Mouse (Mus musculus): Measurements from ENCODE around the gene Unk. TPM values are rescaled to one million over a fixed set of nuclear protein-coding genes. Genes with fewer than 3 reads are reported as not detected.
"Not testable (repeated sequence)": the region's sequence is repeated elsewhere in the genome, so short reads cannot be mapped to it uniquely, and the experiment has no call there.

The Unk gene
- polyA plus RNA-seq, 1 experiment from 2014 or later: 27.3 TPM

DNA sequence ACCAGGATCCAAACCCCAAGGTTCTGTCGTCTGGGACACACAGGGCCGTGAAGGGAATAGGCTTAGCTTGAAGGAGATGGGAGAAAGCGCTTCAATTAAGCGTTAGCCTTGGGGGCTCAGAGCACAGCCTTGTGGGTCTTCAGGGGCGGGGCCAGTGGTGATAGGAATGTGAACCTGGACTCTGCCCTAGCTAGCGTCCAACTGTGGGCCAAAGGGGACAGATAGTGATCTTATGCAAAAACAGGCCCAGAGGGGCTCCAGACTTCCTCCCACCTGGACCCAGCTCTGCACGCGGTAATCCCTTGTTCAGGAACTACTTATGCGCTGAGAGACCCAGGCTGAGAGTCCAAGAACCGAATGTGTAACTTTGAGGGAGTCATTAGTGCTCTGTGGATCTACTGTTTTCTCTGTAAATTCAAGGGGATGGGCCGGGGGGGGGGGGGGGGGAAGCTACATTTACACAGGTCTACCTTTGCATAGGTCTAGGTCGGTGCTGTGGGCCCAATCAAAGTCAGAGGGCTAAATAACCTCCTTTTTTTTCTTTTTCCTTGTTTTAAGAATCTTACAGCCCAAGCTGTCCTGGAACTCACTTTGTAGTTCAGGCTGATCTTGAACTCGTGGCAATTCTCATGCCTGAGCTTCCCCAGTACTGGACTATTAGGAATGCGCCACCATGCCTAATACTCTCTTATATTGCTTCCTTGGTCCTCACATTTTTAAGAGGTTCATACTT lies 18.4 kb upstream of the Unk start:
- ATAC-seq (ENCODE audit: insufficient read depth, low FRiP score, low read depth): peak; percentile 3; the same call in 1 of the 2 replicates
- H3K27me3 ChIP-seq (replicated peaks): no peaks in the 10 kb centered on the region
- H3K9me3 ChIP-seq: no peaks in the 10 kb centered on the region
- H3K4me3 ChIP-seq (replicated peaks): peak overlapping the region; percentile 67
- WGBS: 22% methylated on average over 14 of the region's 14 CpGs
- H3K4me1 ChIP-seq: peaks cover 12% of the 10 kb centered on the region; the same call in 1 of the 2 replicates
- peak overlapping the region; percentile 76; the same call in 1 of the 2 replicates for H3K9ac ChIP-seq
- peak overlapping the region; percentile 94; the same call in 1 of the 2 replicates for H3K27ac ChIP-seq
- peaks cover 13% of the 10 kb centered on the region; the same call in 1 of the 2 replicates for H3K36me3 ChIP-seq
- H3K4me2 ChIP-seq: peak overlapping the region; percentile 84

DNA sequence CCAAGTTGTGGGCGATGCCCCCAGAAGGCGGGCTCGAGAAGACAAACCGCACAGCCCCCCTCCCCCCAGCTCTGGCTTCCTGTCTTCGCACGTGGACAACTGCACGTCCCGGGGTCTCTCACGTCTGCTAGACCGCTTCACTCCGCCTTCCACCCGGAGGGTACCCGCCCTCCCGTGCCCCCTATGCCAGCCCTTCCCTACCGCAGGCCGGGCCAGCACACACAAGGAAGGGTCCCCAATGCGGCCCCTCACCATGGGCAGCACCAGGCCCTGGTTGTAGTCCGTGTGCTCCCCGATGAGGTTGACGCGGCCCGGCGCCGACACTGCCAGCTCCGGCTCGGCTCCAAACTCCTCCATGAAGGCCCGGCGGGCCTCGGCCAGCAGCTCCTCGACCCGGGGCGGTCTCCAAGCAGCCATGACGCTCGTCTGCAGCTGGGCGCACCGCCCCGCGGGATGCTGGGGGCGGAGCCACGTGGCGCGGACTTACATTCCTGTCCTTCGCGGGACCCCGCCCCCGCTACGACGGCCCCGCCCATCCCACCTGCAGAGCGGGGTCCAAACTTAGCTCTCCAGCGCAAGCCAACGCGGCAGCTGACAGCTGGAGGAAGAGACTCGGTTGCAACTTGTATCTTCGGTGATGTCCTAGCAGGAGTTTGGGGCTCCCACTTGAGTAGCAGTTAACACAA lies 17.7 kb upstream of the Unk start, which contains the start of gene Galk1:
TSS of gene Galk1 (minus strand) at position 458 of the 686 bp plus-strand sequence.
- no peaks in the 10 kb centered on the region for H3K27me3 ChIP-seq (replicated peaks)
- under 1% methylated on average over 55 of the region's 55 CpGs for WGBS

DNA sequence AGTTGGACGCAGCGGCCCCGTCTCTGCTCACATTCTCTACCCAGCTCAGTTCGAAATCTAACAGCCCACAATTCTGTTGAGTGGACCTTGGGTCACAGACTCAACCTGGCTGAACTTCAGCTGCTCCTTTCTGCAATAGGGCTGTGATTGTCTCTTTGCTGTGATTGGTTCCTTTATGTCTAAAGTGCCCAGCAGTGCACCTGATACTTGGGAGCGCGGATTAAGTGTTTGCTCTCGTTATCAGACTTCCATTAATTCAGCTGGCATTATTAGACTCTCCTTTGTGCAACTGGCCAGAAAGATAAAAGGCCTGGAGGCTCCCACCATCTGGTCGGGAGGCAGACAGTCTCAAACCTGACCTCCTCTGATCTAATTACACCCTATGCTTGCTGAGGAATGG lies 15.3 kb upstream of the Unk start:
- 51% methylated on average over 8 of the region's 8 CpGs for WGBS
- H3K36me3 ChIP-seq: 0 out of 2 replicates have a peak, but pooled peaks cover 3% of the 10 kb centered on the region
- no peaks in the 10 kb centered on the region for H3K27me3 ChIP-seq (replicated peaks)
- no peak overlapping the region; the same call in 1 of the 2 replicates for H3K4me2 ChIP-seq
- H3K4me1 ChIP-seq: peaks cover 12% of the 10 kb centered on the region; the same call in 1 of the 2 replicates
- H3K4me3 ChIP-seq (replicated peaks): no peak overlapping the region
- no peak overlapping the region for H3K9ac ChIP-seq
- H3K9me3 ChIP-seq: no peaks in the 10 kb centered on the region
- ATAC-seq (ENCODE audit: insufficient read depth, low FRiP score, low read depth): peak; percentile 29
- peak overlapping the region; percentile 45; the same call in 1 of the 2 replicates for H3K27ac ChIP-seq

More for the DNA sequence above, 17.7 kb upstream of the Unk start, which contains the start of gene Galk1:
- Histone ChIP-seq H3K9ac (peak within 1 kb of the TSS; percentile 76), H3K4me2 (peak within 1 kb of the TSS; percentile 84), H3K9me3 (no peaks in the 10 kb centered on the region), H3K4me3 (replicated peaks) (peak within 1 kb of the TSS; percentile 67), H3K27ac (peak within 1 kb of the TSS; percentile 94), H3K36me3 (peaks cover 9% of the 10 kb centered on the region; the same call in 1 of the 2 replicates), H3K4me1 (peaks cover 12% of the 10 kb centered on the region; the same call in 1 of the 2 replicates)
- ATAC-seq (ENCODE audit: insufficient read depth, low FRiP score, low read depth): peak; percentile 85

DNA sequence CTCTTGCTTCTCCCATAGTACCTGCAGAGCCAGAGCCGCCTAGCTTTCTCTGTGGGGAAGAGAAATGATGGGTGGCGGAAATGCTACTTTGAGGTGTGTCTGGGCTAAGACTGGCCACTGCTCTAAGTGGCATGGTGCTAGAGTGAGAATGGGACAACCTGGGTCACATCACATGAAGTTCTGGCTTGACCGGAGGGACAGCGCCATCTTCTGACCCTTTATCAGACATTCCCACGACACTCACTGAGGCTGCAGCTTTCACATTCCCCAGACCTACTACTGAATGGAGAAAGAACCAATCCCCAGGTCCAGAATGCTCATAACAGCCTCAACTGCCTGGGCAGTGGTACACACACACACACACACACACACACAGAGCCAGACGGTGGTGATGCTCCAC lies 12.0 kb upstream of the Unk start:
- Histone ChIP-seq H3K36me3 (peaks cover 3% of the 10 kb centered on the region; the same call in 1 of the 2 replicates), H3K9ac (no peak overlapping the region), H3K4me1 (peaks cover 1% of the 10 kb centered on the region; the same call in 1 of the 2 replicates), H3K9me3 (no peaks in the 10 kb centered on the region), H3K4me3 (replicated peaks) (no peak overlapping the region), H3K27me3 (replicated peaks) (no peaks in the 10 kb centered on the region), H3K4me2 (no peak overlapping the region), H3K27ac (no peak overlapping the region)
- ATAC-seq (ENCODE audit: insufficient read depth, low FRiP score, low read depth): no peak
- WGBS: 36% methylated on average over 6 of the region's 6 CpGs

DNA sequence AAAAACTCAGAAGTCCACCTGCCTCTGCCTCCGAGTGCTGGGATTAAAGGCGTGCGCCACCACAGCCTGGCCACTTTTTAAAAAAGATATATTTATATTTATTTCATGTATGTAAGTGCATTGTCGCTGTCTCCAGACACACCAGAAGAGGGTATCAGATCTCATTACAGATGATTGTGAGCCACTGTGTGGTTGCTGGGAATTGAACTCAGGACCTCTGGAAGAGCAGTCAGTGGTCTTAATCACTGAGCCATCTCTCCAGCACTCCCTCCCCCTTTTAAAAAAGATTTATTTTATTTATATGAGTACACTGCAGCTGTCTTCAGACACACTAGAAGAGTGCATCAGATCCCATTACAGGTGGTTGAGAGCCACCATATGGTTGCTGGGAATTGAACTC lies 11.3 kb upstream of the Unk start:
- not testable (repeated sequence) for H3K4me1 ChIP-seq; H3K9ac ChIP-seq; H3K4me2 ChIP-seq; H3K4me3 ChIP-seq (replicated peaks); ATAC-seq (ENCODE audit: insufficient read depth, low FRiP score, low read depth); H3K27me3 ChIP-seq (replicated peaks); H3K27ac ChIP-seq; H3K36me3 ChIP-seq; H3K9me3 ChIP-seq
- 85% methylated on average over 4 of the region's 4 CpGs for WGBS

DNA sequence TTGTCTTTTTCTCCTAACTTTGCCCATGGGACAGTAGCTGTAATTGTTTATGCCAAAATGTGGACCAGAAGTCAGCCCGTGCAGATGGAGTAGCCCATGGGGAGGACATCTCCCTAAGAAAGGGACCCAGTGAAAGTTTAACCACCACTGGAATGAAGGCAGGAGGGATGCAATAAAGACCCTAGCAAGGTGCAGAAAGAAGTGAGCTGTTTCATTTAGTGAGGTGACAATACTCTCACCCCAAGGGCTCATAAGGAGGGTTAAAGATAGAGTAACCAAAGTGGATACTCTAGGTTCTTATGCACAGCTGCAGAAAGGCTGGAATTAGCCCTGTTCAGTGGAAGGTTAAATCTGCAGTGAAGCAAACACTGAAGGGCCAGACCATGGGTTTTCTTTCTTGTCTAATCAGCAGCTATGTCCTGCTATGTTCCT lies 10.7 kb upstream of the Unk start:
- no peak overlapping the region for H3K9ac ChIP-seq
- H3K36me3 ChIP-seq: peaks cover 3% of the 10 kb centered on the region; the same call in 1 of the 2 replicates
- no peaks in the 10 kb centered on the region for H3K27me3 ChIP-seq (replicated peaks)
- no peaks in the 10 kb centered on the region for H3K4me1 ChIP-seq
- no peak overlapping the region for H3K4me2 ChIP-seq
- no peak for ATAC-seq (ENCODE audit: insufficient read depth, low FRiP score, low read depth)
- no peak overlapping the region for H3K27ac ChIP-seq
- no peak overlapping the region for H3K4me3 ChIP-seq (replicated peaks)
- WGBS: 46% methylated on average over 1 of the region's 1 CpGs
- H3K9me3 ChIP-seq: no peaks in the 10 kb centered on the region

DNA sequence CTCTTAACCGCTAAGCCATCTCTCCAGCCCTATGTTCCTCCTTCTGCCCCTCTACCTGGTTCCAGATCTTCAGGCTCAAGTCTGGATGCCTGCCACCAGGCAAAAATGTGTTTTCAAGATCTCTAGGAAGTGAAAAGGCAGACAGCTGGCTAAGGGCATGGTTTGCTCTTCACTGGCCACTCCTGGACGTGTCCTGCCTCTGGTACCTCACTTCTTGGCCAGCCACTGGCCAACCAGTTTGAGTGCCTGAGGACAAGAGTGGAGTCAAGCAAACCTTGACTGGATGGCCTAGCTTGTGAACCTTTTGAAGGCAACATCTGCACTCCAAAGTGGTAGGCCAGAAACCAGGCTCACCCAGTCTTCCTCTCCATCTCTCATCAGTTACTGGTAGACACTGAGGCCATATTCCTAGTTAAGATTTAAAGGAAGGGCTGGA lies 10.1 kb upstream of the Unk start:
- no peak overlapping the region for H3K4me3 ChIP-seq (replicated peaks)
- no peaks in the 10 kb centered on the region for H3K4me1 ChIP-seq
- H3K27ac ChIP-seq: no peak overlapping the region; the same call in 1 of the 2 replicates
- H3K9me3 ChIP-seq: no peaks in the 10 kb centered on the region
- ATAC-seq (ENCODE audit: insufficient read depth, low FRiP score, low read depth): no peak
- no peak overlapping the region for H3K9ac ChIP-seq
- no peaks in the 10 kb centered on the region for H3K27me3 ChIP-seq (replicated peaks)
- no peak overlapping the region for H3K4me2 ChIP-seq
- peaks cover 3% of the 10 kb centered on the region; the same call in 1 of the 2 replicates for H3K36me3 ChIP-seq
- 75% methylated on average over 2 of the region's 2 CpGs for WGBS

DNA sequence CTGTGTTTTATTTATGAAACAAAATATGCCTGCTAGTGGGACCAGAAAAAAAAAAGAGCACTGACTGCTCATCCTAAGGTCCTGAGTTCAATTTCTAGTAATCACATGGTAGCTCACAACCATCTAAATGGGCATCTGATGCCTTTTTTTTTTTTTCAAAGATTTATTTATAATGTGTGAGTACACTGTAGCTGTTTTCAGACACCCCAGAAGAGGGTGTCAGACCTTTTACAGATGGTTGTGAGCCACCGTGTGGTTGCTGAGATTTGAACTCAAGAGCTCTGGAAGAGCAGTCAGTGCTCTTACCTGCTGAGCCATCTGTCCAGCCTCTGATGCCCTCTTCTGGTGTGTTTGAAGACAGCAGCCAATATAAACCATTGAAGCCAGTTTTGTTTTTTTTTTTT lies 9.6 kb upstream of the Unk start:
- H3K9ac ChIP-seq: no peak overlapping the region
- H3K9me3 ChIP-seq: no peaks in the 10 kb centered on the region
- H3K4me3 ChIP-seq (replicated peaks): no peak overlapping the region
- H3K4me2 ChIP-seq: no peak overlapping the region
- WGBS: 32% methylated on average over 1 of the region's 1 CpGs
- no peak overlapping the region for H3K27ac ChIP-seq
- no peaks in the 10 kb centered on the region for H3K27me3 ChIP-seq (replicated peaks)
- H3K4me1 ChIP-seq: no peaks in the 10 kb centered on the region
- ATAC-seq (ENCODE audit: insufficient read depth, low FRiP score, low read depth): no peak
- peaks cover 3% of the 10 kb centered on the region; the same call in 1 of the 2 replicates for H3K36me3 ChIP-seq

DNA sequence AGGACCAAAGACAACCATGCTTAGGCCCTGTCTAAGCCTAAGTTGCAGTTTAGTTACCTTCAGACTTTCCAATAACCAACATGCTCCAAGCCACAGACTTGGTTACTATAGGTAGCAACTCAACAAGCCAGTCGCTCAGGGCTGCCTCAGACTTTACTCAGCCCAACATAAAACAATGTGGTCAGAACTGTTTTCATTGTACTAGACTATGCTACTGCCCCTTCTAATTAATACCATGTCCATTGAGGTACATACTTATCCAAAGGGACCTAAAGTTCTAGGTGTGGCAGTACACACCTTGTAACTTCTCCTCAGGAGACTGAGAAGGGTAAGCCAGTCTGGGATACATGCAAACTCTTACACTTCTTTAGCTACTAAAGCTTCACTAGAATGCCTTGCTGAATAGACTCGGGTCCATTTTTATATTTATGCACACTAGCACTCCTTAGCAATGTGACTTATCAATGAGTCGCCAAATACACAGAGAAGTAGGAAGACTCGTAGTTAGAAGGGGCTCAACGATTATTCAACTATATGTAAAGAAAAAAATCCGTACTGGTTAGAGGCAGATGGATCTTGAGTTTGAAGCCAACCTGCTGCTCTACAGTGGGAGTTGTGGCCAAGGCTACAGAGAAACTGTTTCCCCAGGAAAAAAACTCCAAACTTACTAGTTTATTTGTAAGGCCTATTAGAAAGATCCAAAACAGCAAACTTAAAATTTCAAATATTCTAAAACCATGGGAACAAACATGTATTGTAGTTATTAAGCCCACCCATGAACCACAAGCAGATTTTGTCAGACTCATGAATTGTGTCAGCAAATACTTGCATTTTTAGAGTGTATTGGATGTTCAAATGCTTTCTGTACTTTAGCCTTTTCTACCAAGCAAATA lies 8.5 kb upstream of the Unk start:
- ATAC-seq (ENCODE audit: insufficient read depth, low FRiP score, low read depth): no peak
- Histone ChIP-seq H3K36me3 (peaks cover 3% of the 10 kb centered on the region; the same call in 1 of the 2 replicates), H3K4me3 (replicated peaks) (no peak overlapping the region), H3K4me2 (no peak overlapping the region; the same call in 1 of the 2 replicates), H3K27ac (peak overlapping the region; percentile 8; the same call in 1 of the 2 replicates), H3K27me3 (replicated peaks) (no peaks in the 10 kb centered on the region), H3K4me1 (no peaks in the 10 kb centered on the region), H3K9ac (no peak overlapping the region), H3K9me3 (no peaks in the 10 kb centered on the region)
- WGBS: 60% methylated on average over 6 of the region's 6 CpGs

DNA sequence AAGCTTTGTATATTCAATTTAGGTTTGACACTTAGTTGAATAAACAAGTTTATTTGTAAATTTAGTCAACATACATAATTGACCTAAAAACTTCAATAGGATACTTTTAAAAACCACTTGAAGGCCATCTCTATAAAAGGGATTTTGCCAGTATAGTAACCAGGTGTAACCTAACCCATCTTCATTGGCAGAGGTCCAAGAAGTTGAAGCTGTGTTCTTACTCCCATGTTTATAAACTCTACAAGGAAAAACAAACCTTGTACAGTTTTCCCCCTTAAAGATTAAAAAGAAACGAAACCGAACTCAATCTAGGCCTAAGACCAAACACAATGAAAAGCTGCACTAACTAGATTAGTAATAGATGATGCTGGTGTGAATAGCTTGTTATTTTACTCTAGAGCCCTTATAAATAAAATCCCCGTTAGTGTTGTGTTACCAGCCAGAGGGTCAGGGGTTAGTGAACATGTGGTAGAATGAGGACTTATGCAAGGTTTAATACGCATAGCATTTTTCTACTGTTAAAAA lies 7.8 kb upstream of the Unk start:
- 47% methylated on average over 4 of the region's 4 CpGs for WGBS
- H3K4me3 ChIP-seq (replicated peaks): peak overlapping the region; percentile 26
- no peaks in the 10 kb centered on the region for H3K4me1 ChIP-seq
- H3K27me3 ChIP-seq (replicated peaks): no peaks in the 10 kb centered on the region
- peaks cover 3% of the 10 kb centered on the region; the same call in 1 of the 2 replicates for H3K36me3 ChIP-seq
- peak overlapping the region; percentile 51 for H3K4me2 ChIP-seq
- no peak overlapping the region for H3K27ac ChIP-seq
- H3K9me3 ChIP-seq: no peaks in the 10 kb centered on the region
- H3K9ac ChIP-seq: no peak overlapping the region
- ATAC-seq (ENCODE audit: insufficient read depth, low FRiP score, low read depth): no peak
